Mouse (Mus musculus) intestine, embryonic 16.5 days (tissue): ENCODE results near the gene Smarca4. TPM values are rescaled to one million over a fixed set of nuclear protein-coding genes. Genes with fewer than 3 reads are reported as not detected.
A peak's percentile ranks its signal among the peaks of the same experiment; 100 is the strongest.
"Not testable (repeated sequence)": the region's sequence is repeated elsewhere in the genome, so short reads cannot be mapped to it uniquely, and the experiment has no call there.

Experiments used
- ATAC-seq: fragments of 200-750 bp; cut with Nextera tagmentation; 2 replicates; pipeline ENCODE4 v1.8.0; 2017; ENCODE audit warnings: moderate TSS enrichment, moderate library complexity
- H3K27ac ChIP-seq: fragments of 300-500 bp; sonication (generic); 2 replicates; pipeline ENCODE4 v1.5.1; 2014; ENCODE audit warnings: mild to moderate bottlenecking, low read length
- H3K27me3 ChIP-seq: fragments of 300-500 bp; sonication (generic); replicated peaks from 2 replicates; pipeline ENCODE4 v1.6.1; 2014; ENCODE audit warnings: low read length, control low read depth, mixed read lengths; ENCODE audit not compliant: control insufficient read depth, insufficient read depth
- H3K36me3 ChIP-seq: fragments of 300-500 bp; sonication (generic); 2 replicates; pipeline ENCODE4 v1.6.1; 2014; ENCODE audit warnings: low read length, control low read depth; ENCODE audit not compliant: control insufficient read depth, insufficient read depth
- H3K4me1 ChIP-seq: fragments of 300-500 bp; sonication (generic); 2 replicates; pipeline ENCODE4 v1.6.1; 2014; ENCODE audit warnings: low read length, control low read depth, mixed read lengths; ENCODE audit not compliant: control insufficient read depth, insufficient read depth
- H3K4me2 ChIP-seq: fragments of 300-500 bp; sonication (generic); 2 replicates; pipeline ENCODE4 v1.6.1; 2014; ENCODE audit warnings: low read depth, low read length, control low read depth
- H3K4me3 ChIP-seq: fragments of 300-500 bp; sonication (generic); 2 replicates; pipeline ENCODE4 v1.5.1; 2014; ENCODE audit warnings: mild to moderate bottlenecking, low read length
- H3K9ac ChIP-seq: fragments of 300-500 bp; sonication (generic); 2 replicates; pipeline ENCODE4 v1.6.1; 2014; ENCODE audit warnings: low read depth, low read length
- H3K9me3 ChIP-seq: fragments of 300-500 bp; sonication (generic); 2 replicates; pipeline ENCODE4 v1.6.1; 2016; ENCODE audit warnings: low read length, control low read depth; ENCODE audit not compliant: control insufficient read depth
- whole genome bisulfite sequencing: fragments of 180-500 bp; shearing (Covaris S2); extraction: QIAGEN DNeasy Blood & Tissue Kit; methylation state at CpG from one replicate; pipeline ENCODE4 v1.1.7; 2014; 5-methylcytosine and 5-hydroxymethylcytosine counted together
- polyA plus RNA-seq: library from polyadenylated mRNA; unstranded; fragments of >200 nt; fragmentation: Nextera tagmentation; extraction: Ambion mirVana; gene quantifications from 2 replicates; pipeline ENCODE4 v1.2.1, GENCODE M21; 2015

Smarca4 gene
- polyA plus RNA-seq, 1 experiment from 2014 or later, result 61.2 TPM

DNA sequence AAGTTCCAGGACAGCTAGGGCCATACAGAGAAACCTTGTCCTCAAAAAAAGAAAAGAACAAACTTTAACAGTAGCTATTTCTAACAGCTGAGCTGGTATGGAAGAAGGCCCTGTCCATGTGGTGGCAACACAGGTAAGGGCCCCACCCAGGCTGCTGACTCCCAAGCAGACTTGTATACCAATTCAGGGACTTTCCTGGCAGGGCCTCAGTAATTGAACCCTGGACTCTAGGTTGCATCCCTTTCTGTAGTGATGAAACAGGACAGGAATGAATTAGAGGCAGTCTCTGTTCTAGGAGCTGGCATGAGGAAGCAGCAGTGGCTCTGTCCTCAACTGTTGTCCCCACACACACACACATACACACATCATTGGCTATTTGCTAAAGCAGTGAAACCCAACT is 78.1 kb downstream of the Smarca4 start:
- no peak overlapping the region for H3K4me3 ChIP-seq
- peak overlapping the region; percentile 56; the same call in 1 of the 2 replicates for H3K27ac ChIP-seq
- no peaks in the 10 kb centered on the region for H3K9me3 ChIP-seq
- H3K4me2 ChIP-seq, result no peak overlapping the region
- ATAC-seq, result peak; percentile 88
- no peak overlapping the region for H3K9ac ChIP-seq
- H3K36me3 ChIP-seq, result peaks cover 14% of the 10 kb centered on the region
- H3K4me1 ChIP-seq, result no peaks in the 10 kb centered on the region
- no peaks in the 10 kb centered on the region for H3K27me3 ChIP-seq

- no peaks in the 10 kb centered on the region for H3K27me3 ChIP-seq
- no peaks in the 10 kb centered on the region for H3K4me1 ChIP-seq
- 95% methylated on average over 5 of the region's 5 CpGs for WGBS
- H3K27ac ChIP-seq, result no peak overlapping the region
- peaks cover 13% of the 10 kb centered on the region for H3K36me3 ChIP-seq
- H3K9ac ChIP-seq, result no peak overlapping the region
- no peak for ATAC-seq
- no peak overlapping the region for H3K4me3 ChIP-seq
- no peak overlapping the region for H3K4me2 ChIP-seq
- no peaks in the 10 kb centered on the region for H3K9me3 ChIP-seq
Measured at GRCm38 (mm10) chr9:21695229-21695792, 79.3 kb downstream of the Smarca4 start.

DNA sequence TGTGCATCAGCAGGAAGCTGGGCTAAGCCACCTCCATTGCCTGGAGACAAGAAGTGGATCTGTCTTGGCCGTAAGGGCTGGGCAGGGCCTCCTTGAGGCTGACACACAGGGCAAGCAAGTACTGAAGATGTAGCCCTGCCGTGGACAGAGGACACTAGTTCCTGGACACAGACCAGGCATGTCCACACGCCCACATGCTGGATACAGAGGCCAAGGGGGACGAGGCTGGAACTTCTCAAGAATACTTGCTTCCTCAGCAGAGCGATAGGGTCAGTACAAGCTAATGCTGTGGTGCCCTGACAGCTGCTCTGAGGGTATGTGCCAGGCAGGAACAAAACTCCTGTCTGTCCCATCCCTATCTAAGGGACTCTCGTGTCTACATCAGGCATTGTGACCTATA is 81.2 kb downstream of the Smarca4 start:
- no peak for ATAC-seq
- no peak overlapping the region for H3K4me2 ChIP-seq
- H3K27ac ChIP-seq, result no peak overlapping the region
- 82% methylated on average over 6 of the region's 6 CpGs for WGBS
- H3K27me3 ChIP-seq, result no peaks in the 10 kb centered on the region
- peaks cover 22% of the 10 kb centered on the region for H3K36me3 ChIP-seq
- H3K4me3 ChIP-seq, result no peak overlapping the region
- H3K9ac ChIP-seq, result no peak overlapping the region
- no peaks in the 10 kb centered on the region for H3K9me3 ChIP-seq
- no peaks in the 10 kb centered on the region for H3K4me1 ChIP-seq

GRCm38 (mm10) chr9:21699280-21699679 is 83.3 kb downstream of the Smarca4 start:
- ATAC-seq, result 0 out of 2 replicates have a peak, but pooled peaks have one; percentile 24
- 67% methylated on average over 6 of the region's 6 CpGs for WGBS
- not testable (repeated sequence) for H3K27ac ChIP-seq

GRCm38 (mm10) chr9:21701091-21701490 is 85.1 kb downstream of the Smarca4 start:
- no peak overlapping the region for H3K4me3 ChIP-seq
- no peak overlapping the region for H3K4me2 ChIP-seq
- no peak for ATAC-seq
- H3K36me3 ChIP-seq, result peaks cover 36% of the 10 kb centered on the region
- WGBS, result 91% methylated on average over 14 of the region's 14 CpGs
- no peak overlapping the region for H3K9ac ChIP-seq
- H3K27me3 ChIP-seq, result no peaks in the 10 kb centered on the region
- no peaks in the 10 kb centered on the region for H3K4me1 ChIP-seq
- no peak overlapping the region for H3K27ac ChIP-seq
- no peaks in the 10 kb centered on the region for H3K9me3 ChIP-seq

More at GRCm38 (mm10) chr9:21699280-21699679, 83.3 kb downstream of the Smarca4 start:
- not testable (repeated sequence) for H3K27me3 ChIP-seq, H3K9me3 ChIP-seq, H3K4me1 ChIP-seq, H3K4me2 ChIP-seq, H3K4me3 ChIP-seq, H3K9ac ChIP-seq
- H3K36me3 ChIP-seq, result peaks cover 35% of the 10 kb centered on the region

DNA sequence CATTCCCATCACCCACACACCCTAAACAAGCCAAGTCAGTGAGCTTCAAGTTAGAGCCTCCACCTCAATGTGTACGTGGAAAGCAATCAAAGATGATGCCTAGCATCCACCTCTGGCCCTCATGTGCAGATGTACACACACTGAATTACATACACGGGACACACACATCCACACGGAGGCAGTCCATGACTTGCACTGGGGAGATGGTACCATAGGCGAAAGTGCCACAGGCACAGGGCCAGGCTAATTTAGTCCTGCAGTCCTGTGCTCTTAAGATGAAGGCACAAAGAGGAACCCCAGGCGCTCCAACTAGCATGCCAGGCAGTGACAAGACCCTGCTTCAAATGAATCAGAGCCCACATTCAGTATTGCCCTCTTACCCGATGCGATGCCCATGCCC is 87.5 kb downstream of the Smarca4 start:
- no peak overlapping the region for H3K4me2 ChIP-seq
- 94% methylated on average over 7 of the region's 7 CpGs for WGBS
- no peaks in the 10 kb centered on the region for H3K27me3 ChIP-seq
- H3K4me3 ChIP-seq, result no peak overlapping the region
- no peaks in the 10 kb centered on the region for H3K4me1 ChIP-seq
- H3K9ac ChIP-seq, result no peak overlapping the region
- H3K36me3 ChIP-seq, result peaks cover 39% of the 10 kb centered on the region
- H3K27ac ChIP-seq, result no peak overlapping the region
- no peaks in the 10 kb centered on the region for H3K9me3 ChIP-seq
- ATAC-seq, result no peak

GRCm38 (mm10) chr9:21706085-21706484 is 90.1 kb downstream of the Smarca4 start:
- Histone ChIP-seq H3K4me2 (no peak overlapping the region), H3K9ac (no peak overlapping the region), H3K27me3 (no peaks in the 10 kb centered on the region), H3K4me3 (no peak overlapping the region), H3K36me3 (peaks cover 31% of the 10 kb centered on the region), H3K27ac (0 out of 2 replicates have a peak overlapping the region, but pooled peaks have one; percentile 8), H3K9me3 (no peaks in the 10 kb centered on the region), H3K4me1 (no peaks in the 10 kb centered on the region)
- no peak for ATAC-seq
- 69% methylated on average over 4 of the region's 4 CpGs for WGBS

GRCm38 (mm10) chr9:21706586-21707265 is 90.8 kb downstream of the Smarca4 start:
- peaks cover 26% of the 10 kb centered on the region for H3K36me3 ChIP-seq

GRCm38 (mm10) chr9:21709340-21709739 is 93.4 kb downstream of the Smarca4 start:
- no peaks in the 10 kb centered on the region for H3K27me3 ChIP-seq
- H3K4me1 ChIP-seq, result no peaks in the 10 kb centered on the region
- 93% methylated on average over 3 of the region's 3 CpGs for WGBS
- H3K4me3 ChIP-seq, result no peak overlapping the region
- H3K9ac ChIP-seq, result no peak overlapping the region
- H3K36me3 ChIP-seq, result peaks cover 12% of the 10 kb centered on the region
- H3K4me2 ChIP-seq, result no peak overlapping the region
- no peak for ATAC-seq
- no peak overlapping the region for H3K27ac ChIP-seq
- no peaks in the 10 kb centered on the region for H3K9me3 ChIP-seq

More at GRCm38 (mm10) chr9:21706586-21707265, 90.8 kb downstream of the Smarca4 start:
- Histone ChIP-seq H3K27ac (0 out of 2 replicates have a peak overlapping the region, but pooled peaks have one; percentile 8), H3K9me3 (no peaks in the 10 kb centered on the region), H3K9ac (no peak overlapping the region), H3K4me1 (no peaks in the 10 kb centered on the region), H3K4me2 (no peak overlapping the region), H3K27me3 (no peaks in the 10 kb centered on the region), H3K4me3 (no peak overlapping the region)
- WGBS, result 82% methylated on average over 8 of the region's 8 CpGs
- ATAC-seq, result peak; percentile 86
